Mouse (Mus musculus) embryonic stem cell, embryonic (primary cell): ENCODE results near the gene Iqsec1.

Experiments
- CTCF ChIA-PET, 4 experiments: fragments of 300-600 bp in 2 of 4; fragments of 350-600 bp in 2 of 4; sonication (Branson Sonifier 250); formaldehyde crosslinking; loops; one replicate each; lab custom pipeline; 2022; ENCODE audit warnings: inconsistent platforms in 2 of 4; lab: Charles Lee
- POLR2A ChIA-PET, 4 experiments: fragments of 300-600 bp in 2 of 4; fragments of 350-600 bp in 2 of 4; sonication (Branson Sonifier 250); formaldehyde crosslinking; loops; one replicate each; lab custom pipeline; 2022; ENCODE audit warnings: antibody characterized with exemption in 4 of 4, inconsistent platforms in 1 of 4; lab: Charles Lee

Iqsec1 gene

GRCm38 (mm10) chr6:90620791-90621583 is 367.5 kb downstream of the Iqsec1 start:
- ChIA-PET POLR2A (no interaction called here), CTCF (interaction anchor here in 1 of 4 experiments (2.3 to 3.3 kb wide), 2 partner anchors 14 kb away, joined by 13 read pairs; no protein-coding TSS in a partner anchor)

- CTCF ChIA-PET = interaction anchor here (0.5 to 3.3 kb wide), 6 partner anchors 13 to 1660 kb away, joined by 3 to 16 read pairs (median 9); no protein-coding TSS in a partner anchor
- POLR2A ChIA-PET = no interaction called here
Measured at GRCm38 (mm10) chr6:90619936-90620335, 368.5 kb downstream of the Iqsec1 start.

- CTCF ChIA-PET = interaction anchor here in 3 of 4 experiments (0.5 to 3.3 kb wide), 8 partner anchors 12 to 119 kb away, joined by 3 to 14 read pairs (median 4); no protein-coding TSS in a partner anchor
- POLR2A ChIA-PET = no interaction called here
Measured at GRCm38 (mm10) chr6:90618821-90619636, 369.5 kb downstream of the Iqsec1 start.

- ChIA-PET POLR2A (no interaction called here), CTCF (interaction anchor here in 3 of 4 experiments (0.8 to 3.3 kb wide), 6 partner anchors 11 to 119 kb away, joined by 3 to 14 read pairs (median 5); no protein-coding TSS in a partner anchor)
Measured at GRCm38 (mm10) chr6:90618274-90618673, 370.2 kb downstream of the Iqsec1 start.

- ChIA-PET POLR2A (no interaction called here), CTCF (interaction anchor here in 2 of 4 experiments (1.4 to 2.3 kb wide), 3 partner anchors 9 to 188 kb away, joined by 3 to 18 read pairs (median 6); partner anchors contain the start of gene Cfap100 (in 1 of the 2))
Measured at GRCm38 (mm10) chr6:90616481-90616880, 372.0 kb downstream of the Iqsec1 start.

GRCm38 (mm10) chr6:90615991-90616390 is 372.5 kb downstream of the Iqsec1 start:
- POLR2A ChIA-PET = no interaction called here
- CTCF ChIA-PET = interaction anchor here in 2 of 4 experiments (1.4 to 2.3 kb wide), 3 partner anchors 9 to 188 kb away, joined by 3 to 18 read pairs (median 6); partner anchors contain the start of gene Cfap100 (in 1 of the 2)

- CTCF ChIA-PET = interaction anchor here in 2 of 4 experiments (1.4 to 2.3 kb wide), 2 partner anchors 8 kb away, joined by 6 to 18 read pairs; no protein-coding TSS in a partner anchor
Measured at GRCm38 (mm10) chr6:90615362-90615761, 373.1 kb downstream of the Iqsec1 start.

GRCm38 (mm10) chr6:90613277-90613676 is 375.2 kb downstream of the Iqsec1 start:
- ChIA-PET CTCF (interaction anchor here in 1 of 4 experiments (2.5 kb wide), 1 partner anchor 124 kb away, joined by 7 read pairs; no protein-coding TSS in a partner anchor), POLR2A (no interaction called here)

More at GRCm38 (mm10) chr6:90615362-90615761, 373.1 kb downstream of the Iqsec1 start:
- POLR2A ChIA-PET = no interaction called here

- CTCF ChIA-PET = interaction anchor here in 1 of 4 experiments (0.5 kb wide), 1 partner anchor 23 kb away, joined by 3 read pairs; no protein-coding TSS in a partner anchor
- POLR2A ChIA-PET = no interaction called here
Measured at GRCm38 (mm10) chr6:90610248-90610647, 378.2 kb downstream of the Iqsec1 start.

GRCm38 (mm10) chr6:90608186-90608585 is 380.3 kb downstream of the Iqsec1 start:
- POLR2A ChIA-PET = interaction anchor here in 3 of 4 experiments (0.6 to 1.9 kb wide), 4 partner anchors 54 to 502 kb away, joined by 3 to 7 read pairs (median 3); no protein-coding TSS in a partner anchor
- CTCF ChIA-PET = interaction anchor here (0.5 to 5.2 kb wide), 37 partner anchors 8 to 1381 kb away, joined by 3 to 48 read pairs (median 4); no protein-coding TSS in a partner anchor

- ChIA-PET POLR2A (interaction anchor here in 3 of 4 experiments (1.0 to 2.3 kb wide), 11 partner anchors 10 to 990 kb away, joined by 3 to 7 read pairs (median 4); no protein-coding TSS in a partner anchor), CTCF (interaction anchor here (0.5 to 5.2 kb wide), 137 partner anchors 9 to 1503 kb away, joined by 3 to 48 read pairs (median 4); partner anchors contain the start of genes Cfap100 (in 1 of the 4), Chst13 (in 1 of the 4) and Txnrd3 (in 1 of the 4))
Measured at GRCm38 (mm10) chr6:90607196-90607595, 381.3 kb downstream of the Iqsec1 start.

- ChIA-PET CTCF (interaction anchor here (0.5 to 5.2 kb wide), 136 partner anchors 8 to 1503 kb away, joined by 3 to 48 read pairs (median 4); partner anchors contain the start of genes Cfap100 (in 1 of the 4), Chst13 (in 1 of the 4) and Txnrd3 (in 1 of the 4)), POLR2A (interaction anchor here in 3 of 4 experiments (1.0 to 2.3 kb wide), 11 partner anchors 9 to 989 kb away, joined by 3 to 7 read pairs (median 4); no protein-coding TSS in a partner anchor)
Measured at GRCm38 (mm10) chr6:90606538-90606937, 381.9 kb downstream of the Iqsec1 start.
